Mouse (Mus musculus) midbrain, embryonic 10.5 days (tissue): Measurements from ENCODE around the gene Gm5072. TPM values are rescaled to one million over a fixed set of nuclear protein-coding genes. Genes with fewer than 3 reads are reported as not detected.
"Not testable (repeated sequence)": the region's sequence is repeated elsewhere in the genome, so short reads cannot be mapped to it uniquely, and the experiment has no call there.

Experiments used
- DNase-seq: peaks from one replicate; pipeline ENCODE4 v3.0.0-alpha.2; 2017; ENCODE audit warnings: low spot score
- H3K27ac ChIP-seq: fragments of 300-500 bp; sonication (generic); replicated peaks from 2 replicates; pipeline ENCODE4 v1.5.1; 2016; ENCODE audit warnings: mild to moderate bottlenecking
- H3K27me3 ChIP-seq: fragments of 300-500 bp; sonication (generic); 2 replicates; pipeline ENCODE4 v1.6.1; 2016; ENCODE audit warnings: low read depth, mild to moderate bottlenecking; ENCODE audit not compliant: poor library complexity, severe bottlenecking
- H3K36me3 ChIP-seq: fragments of 300-500 bp; sonication (generic); 2 replicates; pipeline ENCODE4 v1.6.1; 2016; ENCODE audit warnings: mild to moderate bottlenecking, moderate library complexity
- H3K4me1 ChIP-seq: fragments of 300-500 bp; sonication (generic); 2 replicates; pipeline ENCODE4 v1.6.1; 2016
- H3K4me3 ChIP-seq: fragments of 300-500 bp; sonication (generic); 2 replicates; pipeline ENCODE4 v1.5.1; 2016; ENCODE audit warnings: mild to moderate bottlenecking, moderate library complexity
- H3K9me3 ChIP-seq: fragments of 300-500 bp; sonication (generic); replicated peaks from 2 replicates; pipeline ENCODE4 v1.6.1; 2016; ENCODE audit warnings: mild to moderate bottlenecking
- WGBS: fragments of 180-500 bp; shearing (Covaris S2); methylation state at CpG from one replicate; pipeline ENCODE4 v1.1.7; 2016; 5-methylcytosine and 5-hydroxymethylcytosine counted together
- polyA plus RNA-seq: library from polyadenylated mRNA; unstranded; fragments of >200 nt; fragmentation: Nextera tagmentation; extraction: Ambion mirVana; gene quantifications from 2 replicates; pipeline ENCODE4 v1.2.1, GENCODE M21; 2016

Gene Gm5072
- not detected in 2 replicates for polyA plus RNA-seq

DNA sequence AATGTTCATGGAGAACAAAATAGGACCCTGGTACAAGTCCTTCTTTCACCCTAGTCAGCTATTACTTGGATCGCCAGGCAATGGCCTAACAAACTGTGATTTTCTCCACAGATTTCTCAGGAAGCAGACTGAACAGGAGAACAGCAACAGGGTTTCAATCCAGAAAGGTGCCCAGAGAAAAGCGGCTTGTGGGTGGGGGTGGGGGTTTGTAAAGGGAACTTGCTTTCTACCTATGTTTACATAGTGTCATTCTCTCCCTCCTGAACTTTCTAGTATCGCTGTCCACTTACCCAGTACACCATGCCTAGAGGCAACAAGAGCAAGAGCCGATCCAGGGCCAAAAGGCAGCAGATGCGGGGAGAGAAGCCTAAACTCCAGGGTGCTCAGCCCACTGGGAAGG is at the start of gene Gm5072:
TSS of gene Gm5072 (plus strand) at position 301 of the 400 bp plus-strand sequence.
- H3K27me3 ChIP-seq, H3K4me3 ChIP-seq, H3K9me3 ChIP-seq, H3K36me3 ChIP-seq, DNase-seq, H3K4me1 ChIP-seq, H3K27ac ChIP-seq: not testable (repeated sequence)
- no CpG with 5 or more reads among the region's 5 CpGs for WGBS

Other genes with a start within 250 kb of the Gm5072 start
- not detected in 2 replicates for gene Mageb2, start 60.8 kb upstream of the Gm5072 start, polyA plus RNA-seq
- not detected in 2 replicates for gene Gm8914, start 87.6 kb downstream of the Gm5072 start, polyA plus RNA-seq
- gene 1700084M14Rik, start 183.4 kb downstream of the Gm5072 start, polyA plus RNA-seq = not detected in 2 replicates
- not detected in 2 replicates for gene Gm14781, start 239.7 kb downstream of the Gm5072 start, polyA plus RNA-seq